Mouse (Mus musculus) neural tube, embryonic 14.5 days (tissue): ENCODE results near the gene Polr2e. TPM values are rescaled to one million over a fixed set of nuclear protein-coding genes. Genes with fewer than 3 reads are reported as not detected.

Source experiments
- ATAC-seq: fragments of 200-750 bp; cut with Nextera tagmentation; 2 replicates; pipeline ENCODE4 v1.8.0; 2017; ENCODE audit warnings: low read depth, mild to moderate bottlenecking, moderate TSS enrichment, moderate library complexity
- H3K27ac ChIP-seq: fragments of 300-500 bp; sonication (generic); 2 replicates; pipeline ENCODE4 v1.5.1; 2014; ENCODE audit warnings: low read depth, mild to moderate bottlenecking, control low read depth, low read length, moderate library complexity, mixed read lengths
- H3K27me3 ChIP-seq: fragments of 300-500 bp; sonication (generic); 2 replicates; pipeline ENCODE4 v1.6.1; 2014; ENCODE audit warnings: low read length; ENCODE audit not compliant: control insufficient read depth, insufficient read depth
- H3K36me3 ChIP-seq: fragments of 300-500 bp; sonication (generic); 2 replicates; pipeline ENCODE4 v1.6.1; 2014; ENCODE audit warnings: low read length, mixed read lengths; ENCODE audit not compliant: control insufficient read depth, insufficient read depth
- H3K4me1 ChIP-seq: fragments of 300-500 bp; sonication (generic); 2 replicates; pipeline ENCODE4 v1.6.1; 2014; ENCODE audit warnings: low read length; ENCODE audit not compliant: control insufficient read depth, insufficient read depth
- H3K4me2 ChIP-seq: fragments of 300-500 bp; sonication (generic); 2 replicates; pipeline ENCODE4 v1.6.1; 2014; ENCODE audit warnings: mild to moderate bottlenecking, low read depth, low read length, control low read depth
- H3K4me3 ChIP-seq: fragments of 300-500 bp; sonication (generic); 2 replicates; pipeline ENCODE4 v1.5.1; 2014; ENCODE audit warnings: low read depth, low read length, control low read depth, mixed read lengths
- H3K9ac ChIP-seq: fragments of 300-500 bp; sonication (generic); replicated peaks from 2 replicates; pipeline ENCODE4 v1.6.1; 2014; ENCODE audit warnings: low read depth, mild to moderate bottlenecking, control low read depth, low read length, mixed read lengths
- H3K9me3 ChIP-seq: fragments of 300-500 bp; sonication (generic); 2 replicates; pipeline ENCODE4 v1.6.1; 2016; ENCODE audit warnings: low read length; ENCODE audit not compliant: control insufficient read depth
- WGBS: fragments of 180-500 bp; shearing (Covaris S2); extraction: QIAGEN DNeasy Blood & Tissue Kit; methylation state at CpG from one replicate; pipeline ENCODE4 v1.1.7; 2014; 5-methylcytosine and 5-hydroxymethylcytosine counted together
- polyA plus RNA-seq: library from polyadenylated mRNA; unstranded; fragments of >200 nt; fragmentation: Nextera tagmentation; extraction: Ambion mirVana; gene quantifications from 2 replicates; pipeline ENCODE4 v1.2.1, GENCODE M21; 2014

Gene Polr2e
- polyA plus RNA-seq, 1 experiment from 2014 or later = 145 TPM

DNA sequence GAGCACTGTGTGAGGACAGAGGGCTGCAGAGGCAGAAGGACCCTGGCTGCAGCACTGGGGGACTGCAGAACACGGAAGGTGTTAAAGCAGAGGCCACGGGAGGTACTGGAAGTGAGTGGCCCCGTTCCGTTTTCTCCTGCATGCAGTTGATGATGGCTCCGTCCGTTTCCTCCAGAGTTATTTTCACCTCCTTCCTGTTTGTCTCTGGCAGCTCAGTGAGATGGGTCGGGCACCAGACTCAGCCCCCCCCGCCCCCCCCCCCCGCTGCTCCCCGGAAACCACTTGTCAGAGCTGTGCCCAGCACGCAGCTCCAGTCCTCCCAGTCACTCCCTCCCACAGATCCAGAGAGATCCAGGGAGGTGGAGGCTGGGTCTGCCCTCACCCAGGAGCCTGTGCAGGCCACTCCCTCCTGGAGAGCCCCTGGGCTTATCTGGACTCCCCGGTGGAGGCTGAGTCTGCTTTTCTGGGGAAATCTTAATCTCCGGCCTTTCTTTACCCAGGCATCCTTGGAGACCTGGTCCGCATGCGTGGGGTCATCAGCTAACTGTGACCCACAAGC lies 20.8 kb downstream of the Polr2e start:
- no peak overlapping the region for H3K4me2 ChIP-seq
- H3K36me3 ChIP-seq = no peaks in the 10 kb centered on the region
- WGBS = 12% methylated on average over 12 of the region's 15 CpGs
- H3K4me3 ChIP-seq = no peak overlapping the region
- peaks cover 30% of the 10 kb centered on the region for H3K27me3 ChIP-seq
- H3K9ac ChIP-seq = no peak overlapping the region
- H3K9me3 ChIP-seq = no peaks in the 10 kb centered on the region
- H3K27ac ChIP-seq = no peak overlapping the region
- no peak for ATAC-seq
- no peaks in the 10 kb centered on the region for H3K4me1 ChIP-seq

DNA sequence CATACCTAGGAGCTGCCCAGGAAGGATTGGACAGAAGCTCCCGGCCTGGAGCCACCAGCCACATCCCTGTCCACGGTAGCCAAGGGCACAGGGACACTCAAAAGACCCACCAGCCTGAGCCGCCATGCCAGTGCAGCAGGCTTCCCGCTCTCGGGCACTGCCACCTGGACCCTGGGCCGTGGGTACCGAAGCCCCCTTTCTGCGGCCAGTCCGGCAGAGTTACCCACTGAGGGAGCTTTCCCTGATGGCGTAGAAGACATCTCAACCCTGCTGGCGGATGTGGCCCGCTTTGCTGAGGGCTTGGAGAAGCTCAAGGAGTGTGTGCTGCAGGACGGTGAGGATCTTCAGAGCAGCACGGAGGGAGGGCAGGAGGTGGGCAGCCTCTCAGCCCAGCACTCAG lies 21.8 kb downstream of the Polr2e start:
- Histone ChIP-seq H3K9me3 (no peaks in the 10 kb centered on the region), H3K9ac (no peak overlapping the region; the same call in 1 of the 2 replicates), H3K4me2 (no peak overlapping the region), H3K4me3 (no peak overlapping the region), H3K36me3 (no peaks in the 10 kb centered on the region), H3K27me3 (peaks cover 39% of the 10 kb centered on the region), H3K4me1 (no peaks in the 10 kb centered on the region), H3K27ac (no peak overlapping the region)
- no peak for ATAC-seq
- 85% methylated on average over 14 of the region's 14 CpGs for WGBS

DNA sequence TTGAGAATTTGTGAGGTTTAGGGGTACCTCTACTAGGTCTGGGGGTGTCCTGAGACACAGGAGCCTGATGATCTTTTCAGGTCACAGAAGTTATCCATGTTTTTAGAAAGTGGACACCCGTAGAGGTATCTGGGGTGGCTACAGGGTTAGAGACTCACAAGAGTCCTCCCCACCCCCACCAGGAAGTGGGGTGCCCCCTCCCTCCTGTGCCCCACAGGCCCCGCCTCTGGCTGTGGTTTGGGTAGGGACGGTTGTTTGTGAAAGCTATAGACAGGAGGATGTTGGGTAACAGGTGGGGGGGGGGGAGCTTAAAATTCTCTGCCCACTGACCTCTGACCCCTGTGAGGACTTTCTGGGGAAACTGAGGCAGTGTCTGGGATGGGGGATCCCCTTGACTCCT lies 22.2 kb downstream of the Polr2e start:
- H3K4me1 ChIP-seq = no peaks in the 10 kb centered on the region
- peaks cover 41% of the 10 kb centered on the region for H3K27me3 ChIP-seq
- no peaks in the 10 kb centered on the region for H3K36me3 ChIP-seq
- no peak overlapping the region for H3K9ac ChIP-seq
- H3K27ac ChIP-seq = no peak overlapping the region
- H3K9me3 ChIP-seq = no peaks in the 10 kb centered on the region
- ATAC-seq = no peak
- no peak overlapping the region for H3K4me3 ChIP-seq
- no peak overlapping the region for H3K4me2 ChIP-seq
- WGBS = 67% methylated on average over 2 of the region's 3 CpGs

DNA sequence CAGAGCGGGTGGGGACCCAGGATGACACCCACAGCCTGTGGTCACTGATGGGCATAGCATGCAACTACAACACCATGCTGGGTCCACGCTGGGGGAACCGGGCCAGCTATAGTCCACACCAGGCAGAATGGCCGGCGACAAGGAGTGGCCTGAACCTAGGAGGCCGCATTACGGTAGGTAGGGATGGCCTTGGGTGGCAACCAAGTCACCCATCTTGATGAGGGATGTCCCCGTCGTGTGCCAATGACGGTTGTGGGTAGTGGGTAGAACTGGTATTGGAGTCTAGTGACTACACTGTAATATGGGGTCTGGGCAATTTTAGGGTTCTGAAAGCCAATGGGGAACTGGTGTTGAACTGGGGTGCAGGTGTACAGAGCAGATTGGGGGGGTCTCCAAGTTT lies 22.7 kb downstream of the Polr2e start:
- H3K27me3 ChIP-seq = peaks cover 43% of the 10 kb centered on the region
- WGBS = 88% methylated on average over 10 of the region's 10 CpGs

DNA sequence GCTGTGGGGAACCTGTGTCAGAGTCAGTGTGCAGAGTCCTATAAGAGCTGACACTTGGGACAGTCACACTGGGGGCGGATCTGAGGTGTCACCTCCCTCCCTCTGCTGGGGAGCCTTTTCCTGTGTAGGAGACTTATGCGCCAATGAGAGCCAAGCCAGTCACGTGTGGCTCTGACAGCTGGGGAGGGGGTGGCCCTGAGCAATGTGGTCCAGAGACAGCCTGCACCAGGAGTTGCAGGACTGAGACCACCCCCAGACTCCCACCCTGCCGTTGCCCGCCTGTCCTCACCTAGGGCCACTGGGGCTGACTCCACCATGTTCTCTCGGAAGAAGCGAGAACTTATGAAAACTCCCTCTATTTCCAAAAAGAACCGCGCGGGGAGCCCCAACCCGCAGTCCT lies 23.1 kb downstream of the Polr2e start, which contains the start of gene Arhgap45:
Arhgap45 (plus strand) TSS at position 143 of the 400 bp plus-strand sequence.
- WGBS = 63% methylated on average over 11 of the region's 11 CpGs

More for the DNA sequence above, 22.7 kb downstream of the Polr2e start:
- Histone ChIP-seq H3K27ac (no peak overlapping the region), H3K4me2 (no peak overlapping the region), H3K9ac (no peak overlapping the region), H3K36me3 (0 out of 2 replicates have a peak, but pooled peaks cover 4% of the 10 kb centered on the region), H3K4me3 (no peak overlapping the region), H3K9me3 (no peaks in the 10 kb centered on the region), H3K4me1 (no peaks in the 10 kb centered on the region)
- no peak for ATAC-seq

DNA sequence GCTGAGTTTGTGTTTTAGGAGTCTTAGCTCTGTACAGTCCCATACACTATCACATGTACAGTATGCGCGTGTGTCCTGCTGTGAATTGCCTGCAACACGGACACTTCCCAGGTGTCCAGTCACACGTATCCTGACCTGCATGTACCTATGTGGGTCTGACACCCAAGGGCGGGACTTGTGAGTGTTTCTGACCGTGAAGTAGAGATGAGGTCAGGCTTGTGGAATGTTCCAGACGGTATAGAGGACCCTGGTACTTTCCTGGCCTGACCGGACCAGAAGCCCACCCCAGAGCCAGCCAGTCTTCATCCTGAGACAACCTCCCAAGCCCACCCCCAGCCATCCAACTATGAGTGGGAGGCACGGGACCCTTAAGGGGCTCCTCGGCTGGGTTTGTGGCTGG lies 24.0 kb downstream of the Polr2e start:
- Histone ChIP-seq H3K27me3 (peaks cover 42% of the 10 kb centered on the region), H3K36me3 (peaks cover 9% of the 10 kb centered on the region; the same call in 1 of the 2 replicates), H3K27ac (no peak overlapping the region), H3K9ac (no peak overlapping the region), H3K9me3 (no peaks in the 10 kb centered on the region), H3K4me1 (no peaks in the 10 kb centered on the region), H3K4me2 (no peak overlapping the region), H3K4me3 (no peak overlapping the region)
- WGBS = 85% methylated on average over 10 of the region's 10 CpGs
- ATAC-seq = no peak

More for the DNA sequence above, 23.1 kb downstream of the Polr2e start, which contains the start of gene Arhgap45:
- ATAC-seq = no peak
- Histone ChIP-seq H3K9ac (no peak within 1 kb of the TSS), H3K36me3 (0 out of 2 replicates have a peak, but pooled peaks cover 4% of the 10 kb centered on the region), H3K9me3 (no peaks in the 10 kb centered on the region), H3K27me3 (peaks cover 43% of the 10 kb centered on the region), H3K4me1 (no peaks in the 10 kb centered on the region), H3K4me2 (no peak within 1 kb of the TSS), H3K27ac (no peak within 1 kb of the TSS), H3K4me3 (no peak within 1 kb of the TSS)

DNA sequence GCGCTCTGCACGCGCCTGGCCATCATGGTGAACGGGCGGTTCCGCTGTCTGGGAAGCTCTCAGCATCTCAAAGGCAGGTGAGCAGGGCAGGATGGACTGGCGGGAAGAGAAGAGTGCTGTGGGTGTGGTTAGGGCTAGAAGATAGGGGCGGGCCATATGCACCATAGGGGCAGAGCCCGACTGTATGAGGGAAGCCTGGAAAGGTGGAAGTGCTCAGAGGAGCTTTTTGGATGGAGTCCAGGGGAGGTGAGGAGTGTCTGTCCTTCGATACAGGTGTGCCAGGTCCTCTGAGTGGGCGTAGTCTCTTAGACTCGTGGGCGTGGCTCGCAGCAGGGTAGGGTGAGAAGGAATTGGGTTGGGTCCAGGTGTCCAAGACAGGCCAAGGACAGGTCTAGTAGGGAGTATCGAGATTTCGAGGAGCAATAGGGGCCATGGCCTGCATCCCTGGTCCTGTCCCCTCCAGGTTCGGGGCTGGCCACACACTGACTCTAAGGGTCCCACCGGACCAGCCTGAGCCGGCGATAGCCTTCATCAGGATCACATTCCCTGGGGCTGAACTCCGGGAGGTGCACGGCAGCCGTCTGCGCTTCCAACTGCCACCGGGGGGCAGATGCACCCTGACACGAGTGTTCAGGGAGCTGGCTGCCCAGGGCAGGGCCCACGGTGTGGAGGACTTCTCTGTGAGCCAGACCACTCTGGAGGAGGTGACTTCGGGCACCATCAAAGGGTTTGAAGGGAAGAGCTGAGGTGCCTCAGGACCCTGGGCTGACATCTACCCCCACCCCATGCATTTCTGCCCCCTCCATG lies 24.9 kb downstream of the Polr2e start:
- Histone ChIP-seq H3K27ac (no peak overlapping the region), H3K4me2 (no peak overlapping the region), H3K4me1 (no peaks in the 10 kb centered on the region), H3K9ac (no peak overlapping the region), H3K4me3 (no peak overlapping the region), H3K36me3 (peaks cover 14% of the 10 kb centered on the region; the same call in 1 of the 2 replicates), H3K27me3 (peaks cover 36% of the 10 kb centered on the region), H3K9me3 (no peaks in the 10 kb centered on the region)
- 22% methylated on average over 28 of the region's 28 CpGs for WGBS
- ATAC-seq = no peak

DNA sequence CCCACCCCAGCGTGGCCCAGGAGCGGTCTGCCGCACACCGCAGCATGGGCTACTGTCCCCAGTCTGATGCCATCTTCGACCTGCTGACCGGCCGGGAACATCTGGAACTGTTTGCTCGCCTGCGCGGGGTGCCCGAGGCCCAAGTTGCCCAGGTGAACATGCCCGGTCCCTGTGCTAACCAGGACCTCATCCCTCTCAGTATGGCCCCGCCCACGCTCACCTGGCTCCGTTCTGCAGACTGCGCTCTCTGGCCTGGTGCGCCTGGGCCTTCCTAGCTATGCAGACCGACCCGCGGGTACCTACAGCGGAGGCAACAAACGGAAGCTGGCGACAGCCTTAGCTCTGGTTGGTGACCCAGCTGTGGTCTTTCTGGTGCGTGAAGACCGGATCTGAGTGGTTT lies 26.0 kb downstream of the Polr2e start:
- no peak overlapping the region for H3K27ac ChIP-seq
- WGBS = 29% methylated on average over 25 of the region's 25 CpGs
- no peaks in the 10 kb centered on the region for H3K4me1 ChIP-seq
- no peak overlapping the region for H3K4me2 ChIP-seq
- H3K27me3 ChIP-seq = peaks cover 31% of the 10 kb centered on the region
- H3K4me3 ChIP-seq = no peak overlapping the region
- ATAC-seq = no peak
- H3K36me3 ChIP-seq = peaks cover 14% of the 10 kb centered on the region; the same call in 1 of the 2 replicates
- no peaks in the 10 kb centered on the region for H3K9me3 ChIP-seq
- H3K9ac ChIP-seq = no peak overlapping the region

DNA sequence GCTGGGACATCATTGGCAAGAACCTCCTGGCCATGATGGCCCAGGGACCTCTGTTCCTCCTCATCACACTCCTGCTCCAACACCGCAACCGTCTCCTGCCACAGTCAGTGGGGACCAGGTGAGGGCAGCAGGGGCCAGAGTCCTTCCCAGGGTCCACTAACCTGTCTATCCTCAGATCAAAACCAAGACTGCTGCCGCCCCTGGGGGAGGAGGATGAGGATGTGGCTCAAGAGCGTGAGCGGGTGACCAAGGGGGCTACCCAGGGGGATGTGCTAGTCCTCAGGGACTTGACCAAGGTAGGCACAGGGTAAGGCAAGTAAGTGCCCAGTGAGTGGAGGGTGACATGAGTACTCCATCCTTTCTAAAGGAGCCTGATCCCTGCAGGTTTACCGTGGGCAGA lies 27.9 kb downstream of the Polr2e start:
- no peak overlapping the region for H3K9ac ChIP-seq
- no peak overlapping the region for H3K4me2 ChIP-seq
- no peaks in the 10 kb centered on the region for H3K9me3 ChIP-seq
- ATAC-seq = no peak
- peaks cover 14% of the 10 kb centered on the region; the same call in 1 of the 2 replicates for H3K36me3 ChIP-seq
- no peak overlapping the region for H3K4me3 ChIP-seq
- WGBS = 83% methylated on average over 6 of the region's 6 CpGs
- peaks cover 31% of the 10 kb centered on the region for H3K27me3 ChIP-seq
- H3K4me1 ChIP-seq = no peaks in the 10 kb centered on the region
- no peak overlapping the region for H3K27ac ChIP-seq
